Comparison of ENCODE assay signal across 11 mouse cellular contexts in the genomic region with DNA sequence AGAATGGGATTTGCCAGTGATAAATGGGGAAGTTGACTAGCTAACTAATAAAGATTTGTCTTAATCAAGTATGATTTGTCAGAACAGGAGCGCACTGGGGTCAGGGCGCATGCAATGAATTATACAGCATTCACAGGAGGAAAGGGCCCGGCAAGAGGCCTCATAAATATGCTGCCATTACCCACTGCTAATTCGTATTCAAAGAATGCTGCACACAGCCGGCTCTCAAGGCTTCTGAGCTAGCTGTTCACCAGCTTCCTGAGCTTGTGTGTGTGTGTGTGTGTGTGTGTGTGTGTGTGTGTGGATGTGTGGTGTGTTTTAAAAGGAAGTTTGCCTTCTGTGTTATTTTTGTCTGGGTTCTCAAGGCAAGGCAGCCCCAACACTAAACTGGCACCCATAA.
A peak's percentile ranks its signal among the peaks of the same experiment; 100 is the strongest.
DNase-seq lines count a peak whose midpoint lies in the region; ATAC-seq and TF ChIP-seq lines count a peak whose summit lies in the region.
"Had no signal": no experiment of that assay in that cellular context is flagged by ENCODE, and none has a peak within 500 bp of the region (broad histone marks: within the 10 kb centered on the region; RNA-seq: fewer than 3 reads in every experiment).

No protein-coding gene starts in this region.

- no peak overlapping the region for H3K4me2 ChIP-seq in neural tube, embryonic 13.5 days
- H3K4me2 ChIP-seq: heart, embryonic 11.5 days; limb, embryonic 13.5 days had no signal

- DNase-seq in kidney, adult 2 months, result peak; percentile 35
- DNase-seq in kidney, adult 8-10 months, result no peak
- peak; percentile 35 for DNase-seq in hindbrain, embryonic 10.5 days (ENCODE audit: low spot score)
- DNase-seq in kidney, postnatal 25 days, result peak; percentile 39 to 46
- no peak for DNase-seq in frontal cortex, postnatal 10 days (ENCODE audit: low spot score in 2 of 2)
- DNase-seq in cerebellum, adult 2 months, result no peak
- DNase-seq in left cerebral cortex, adult 9 months (ENCODE audit: low spot score in 2 of 2), result no peak

- 16% methylated on average over 5 of the region's 5 CpGs for WGBS in kidney, adult 2 months
- WGBS in hindbrain, embryonic 10.5 days, result 28% methylated on average over 5 of the region's 5 CpGs
- 5% methylated on average over 5 of the region's 5 CpGs for WGBS in neural tube, embryonic 13.5 days
- 63% methylated on average over 5 of the region's 5 CpGs for WGBS in cerebellum, adult 2 months

- H3K27ac ChIP-seq in kidney, adult 2 months (ENCODE audit: insufficient read depth, low read depth, low read length), result peak overlapping the region; percentile 70
- H3K27ac ChIP-seq in hindbrain, embryonic 10.5 days, result peak overlapping the region; percentile 35; the same call in 1 of the 2 replicates
- peak overlapping the region; percentile 33; the same call in 1 of the 2 replicates for H3K27ac ChIP-seq in neural tube, embryonic 13.5 days (replicated peaks)
- H3K27ac ChIP-seq in cerebellum, adult 2 months (ENCODE audit: insufficient read depth, low read length), result no peak overlapping the region
- H3K27ac ChIP-seq: limb, embryonic 13.5 days had no signal

- H3K4me3 ChIP-seq in kidney, adult 2 months (ENCODE audit: insufficient read depth, low read depth, low read length), result no peak overlapping the region
- H3K4me3 ChIP-seq in hindbrain, embryonic 10.5 days, result no peak overlapping the region
- H3K4me3 ChIP-seq in neural tube, embryonic 13.5 days, result no peak overlapping the region
- H3K4me3 ChIP-seq in cerebellum, adult 2 months (replicated peaks; ENCODE audit: insufficient read depth, low read depth, low read length), result no peak overlapping the region
- H3K4me3 ChIP-seq: limb, embryonic 13.5 days had no signal

- TF ChIP-seq CTCF in kidney, adult 2 months (conservative IDR thresholded peaks at IDR 0.05; ENCODE audit: insufficient read depth, insufficient read length, low read depth, low read length), result no peak
- TF ChIP-seq CTCF in cerebellum, adult 2 months (IDR thresholded peaks at IDR 0.05; ENCODE audit: borderline replicate concordance, insufficient read depth, low read depth, low read length), result no peak

- ATAC-seq in neural tube, embryonic 13.5 days (ENCODE audit: low read depth), result peak; percentile 72; the same call in 1 of the 2 replicates
- ATAC-seq: Patski had no signal

- H3K36me3 ChIP-seq in kidney, adult 2 months (ENCODE audit: control insufficient read depth, insufficient read depth, low read length), result no peaks in the 10 kb centered on the region
- no peaks in the 10 kb centered on the region for H3K36me3 ChIP-seq in hindbrain, embryonic 10.5 days
- no peaks in the 10 kb centered on the region for H3K36me3 ChIP-seq in neural tube, embryonic 13.5 days
- H3K36me3 ChIP-seq: limb, embryonic 13.5 days had no signal

- no peaks in the 10 kb centered on the region for H3K27me3 ChIP-seq in kidney, adult 2 months (replicated peaks; ENCODE audit: control insufficient read depth, insufficient read depth, low read length)
- no peaks in the 10 kb centered on the region for H3K27me3 ChIP-seq in hindbrain, embryonic 10.5 days (ENCODE audit: insufficient read depth, poor library complexity, severe bottlenecking)
- H3K27me3 ChIP-seq in neural tube, embryonic 13.5 days, result no peaks in the 10 kb centered on the region
- no peaks in the 10 kb centered on the region for H3K27me3 ChIP-seq in cerebellum, adult 2 months (ENCODE audit: control insufficient read depth, insufficient read depth, low read length)
- H3K27me3 ChIP-seq: limb, embryonic 13.5 days; Patski had no signal

- H3K9ac ChIP-seq in neural tube, embryonic 13.5 days, result no peak overlapping the region
- H3K9ac ChIP-seq: limb, embryonic 13.5 days had no signal

- H3K4me1 ChIP-seq in kidney, adult 2 months (ENCODE audit: control insufficient read depth, insufficient read depth, low read length), result peaks cover 23% of the 10 kb centered on the region
- H3K4me1 ChIP-seq in hindbrain, embryonic 10.5 days (replicated peaks), result peaks cover 14% of the 10 kb centered on the region
- H3K4me1 ChIP-seq in neural tube, embryonic 13.5 days (replicated peaks), result peaks cover 24% of the 10 kb centered on the region
- no peaks in the 10 kb centered on the region for H3K4me1 ChIP-seq in cerebellum, adult 2 months (ENCODE audit: control insufficient read depth, insufficient read depth, low read length)

- no peaks in the 10 kb centered on the region for H3K9me3 ChIP-seq in hindbrain, embryonic 10.5 days
- H3K9me3 ChIP-seq in neural tube, embryonic 13.5 days, result no peaks in the 10 kb centered on the region
- H3K9me3 ChIP-seq: limb, embryonic 13.5 days had no signal

- no peak for TF ChIP-seq POLR2A in kidney, adult 2 months (IDR thresholded peaks at IDR 0.05; ENCODE audit: low read depth, low read length)
- no peak for TF ChIP-seq POLR2A in cerebellum, adult 2 months (IDR thresholded peaks at IDR 0.05; ENCODE audit: borderline replicate concordance, insufficient read depth, low read length)

Comparison
In these comparisons a context has a peak if more than half of its experiments do, and no peak if none do; other contexts are left out.
1. DNase-seq: peak in kidney, adult 2 months (single experiment), hindbrain, embryonic 10.5 days (single experiment) and kidney, postnatal 25 days (2 of 2); none in kidney, adult 8-10 months (0 of 2), frontal cortex, postnatal 10 days (0 of 2), cerebellum, adult 2 months (0 of 2) and left cerebral cortex, adult 9 months (0 of 2).